Mouse (Mus musculus) gastrocnemius, postnatal 25 days (tissue): ENCODE data around the gene B230219D22Rik. TPM values are rescaled to one million over a fixed set of nuclear protein-coding genes. Genes with fewer than 3 reads are reported as not detected.
"Not testable (repeated sequence)": the region's sequence is repeated elsewhere in the genome, so short reads cannot be mapped to it uniquely, and the experiment has no call there.

Experiments
- DNase-seq: peaks from one replicate; pipeline ENCODE4 v3.0.0; 2022
- long read RNA-seq, 2 experiments: library from polyadenylated mRNA; stranded (forward); transcript quantifications; one replicate each; pipeline ENCODE4 v2.0.0; 2021
- total RNA-seq, 2 experiments: library from RNA; stranded (reverse); gene quantifications; 1 replicate in 1 of 2; 2 replicates in 1 of 2; pipeline ENCODE4 v1.2.3; 2021

Gene B230219D22Rik
- 10 to 100 TPM; 25.7 to 29.7 TPM for total RNA-seq
- long read RNA-seq, experiment 1, full-length matches to known transcripts: 4 of 19 reads
- long read RNA-seq, experiment 1, partial matches to known transcripts: 0 of 19 reads
- long read RNA-seq, experiment 1, other reads (novel, unspliced or antisense): 15 of 19 reads
- long read RNA-seq, experiment 2, full-length matches to known transcripts: 15 of 39 reads
- long read RNA-seq, experiment 2, partial matches to known transcripts: 0 of 39 reads
- long read RNA-seq, experiment 2, other reads (novel, unspliced or antisense): 24 of 39 reads

DNA sequence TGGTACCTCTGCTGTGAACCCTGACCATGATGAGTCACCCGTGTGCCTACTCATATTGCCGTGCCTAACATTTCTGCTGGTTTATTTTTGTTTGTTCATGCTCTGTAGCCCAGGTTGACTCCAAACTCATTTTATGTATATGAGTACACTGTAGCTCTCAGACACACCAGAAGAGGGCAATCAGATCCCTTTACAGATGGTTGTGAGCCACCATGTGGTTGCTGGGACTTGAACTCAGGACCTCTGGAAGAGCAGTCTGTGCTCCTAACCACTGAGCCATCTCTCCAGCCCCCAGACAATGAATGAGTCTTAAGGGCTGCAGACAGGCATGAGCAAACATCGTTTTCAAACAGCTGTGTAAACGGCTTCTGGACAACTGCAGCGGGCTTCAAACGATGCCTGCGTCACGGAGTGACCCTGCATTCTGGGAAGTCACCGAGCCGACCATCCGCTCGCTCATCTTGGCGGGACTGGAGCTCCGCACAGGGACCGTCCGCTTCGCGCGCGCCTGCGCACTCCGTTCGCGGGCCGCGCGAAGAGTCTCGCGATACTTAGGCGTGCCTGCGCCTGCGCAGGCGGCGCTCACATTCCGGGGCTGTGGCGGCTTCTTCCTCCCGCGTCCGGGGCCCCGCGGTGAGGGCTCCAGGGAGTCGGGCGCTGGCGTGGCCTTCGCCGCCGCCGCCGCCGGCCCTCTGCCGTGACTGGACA, at the start of gene B230219D22Rik:
TSS of gene B230219D22Rik (plus strand) at position 590 of the 708 bp plus-strand sequence.
- DNase-seq: peak; percentile 90

DNA sequence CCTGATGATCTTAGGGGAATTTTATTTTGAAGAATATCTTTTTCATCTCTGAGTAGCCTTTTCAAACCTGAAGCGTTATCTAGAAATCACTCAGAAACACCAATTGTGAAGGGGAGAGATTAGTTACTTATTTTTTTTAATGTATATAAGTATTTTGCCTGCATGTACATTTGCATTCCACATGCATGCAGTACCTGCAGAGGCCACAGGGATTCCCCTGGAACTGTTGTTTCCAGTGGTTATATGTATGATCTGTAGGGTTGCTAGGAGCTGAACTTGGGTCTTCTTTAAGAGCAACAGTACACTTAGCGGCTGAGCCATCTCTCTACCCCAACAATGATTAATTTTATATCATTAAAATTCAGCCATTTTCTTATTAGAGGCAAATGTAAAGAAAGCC, 48.4 kb upstream of the B230219D22Rik start:
- no peak for DNase-seq

DNA sequence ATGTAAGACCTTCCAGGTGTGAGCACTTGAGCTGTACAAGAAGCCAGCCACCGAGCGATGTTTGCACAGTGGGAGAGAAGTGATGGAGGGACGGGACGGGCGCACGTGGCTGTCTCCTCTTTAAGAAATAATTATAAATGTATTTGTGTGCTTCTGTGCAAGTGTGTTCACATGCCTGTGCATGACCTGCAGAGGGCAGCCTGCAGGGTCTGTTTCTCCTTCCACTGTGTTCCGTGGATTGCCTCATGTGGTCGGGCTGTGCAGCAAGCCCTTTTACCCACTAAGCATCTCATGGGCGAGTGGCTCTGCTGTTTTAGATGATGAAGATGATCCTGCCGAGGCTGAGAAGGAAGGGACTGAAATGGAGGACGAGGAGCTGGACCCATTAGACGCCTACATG, 42.8 kb upstream of the B230219D22Rik start:
- no peak for DNase-seq

DNA sequence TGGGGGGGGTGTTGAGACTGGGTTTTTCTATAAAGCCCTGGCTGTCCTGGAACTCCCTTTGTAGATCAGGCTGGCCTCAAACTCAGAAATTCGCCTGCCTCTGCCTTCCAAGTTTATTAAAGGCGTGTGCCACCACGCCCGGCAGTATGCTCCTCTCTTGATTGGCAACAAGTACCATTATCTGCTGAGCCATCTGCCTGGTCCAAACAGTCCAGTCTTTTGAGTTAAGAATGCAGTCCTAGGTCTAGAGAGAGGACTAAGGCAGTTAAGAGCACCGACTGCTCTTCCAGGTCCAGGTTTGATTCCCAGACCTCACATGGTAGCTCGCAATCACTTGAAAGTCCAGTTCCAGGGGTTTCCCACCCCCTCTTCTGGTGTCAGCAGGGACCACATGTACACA, 41.9 kb upstream of the B230219D22Rik start:
- no peak for DNase-seq

DNA sequence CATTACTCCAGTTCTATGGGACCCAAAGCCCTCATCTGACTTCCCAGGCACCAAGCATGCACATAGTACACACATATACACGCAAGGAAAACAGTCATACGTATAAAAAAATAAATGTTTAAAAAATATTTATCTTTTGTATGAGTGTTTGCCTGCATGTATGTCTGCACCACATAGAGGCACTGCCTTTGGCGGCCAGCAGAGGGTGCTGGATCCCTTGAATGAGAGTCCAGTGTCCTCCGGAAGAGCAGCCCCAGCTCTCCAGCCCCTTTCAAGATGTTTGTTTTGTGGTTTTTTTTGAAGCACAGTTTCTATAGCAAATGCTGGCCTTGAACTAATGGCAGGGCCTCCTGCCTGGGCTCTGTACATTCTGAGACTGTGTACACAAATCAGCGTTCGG, 24.4 kb upstream of the B230219D22Rik start:
- no peak for DNase-seq

DNA sequence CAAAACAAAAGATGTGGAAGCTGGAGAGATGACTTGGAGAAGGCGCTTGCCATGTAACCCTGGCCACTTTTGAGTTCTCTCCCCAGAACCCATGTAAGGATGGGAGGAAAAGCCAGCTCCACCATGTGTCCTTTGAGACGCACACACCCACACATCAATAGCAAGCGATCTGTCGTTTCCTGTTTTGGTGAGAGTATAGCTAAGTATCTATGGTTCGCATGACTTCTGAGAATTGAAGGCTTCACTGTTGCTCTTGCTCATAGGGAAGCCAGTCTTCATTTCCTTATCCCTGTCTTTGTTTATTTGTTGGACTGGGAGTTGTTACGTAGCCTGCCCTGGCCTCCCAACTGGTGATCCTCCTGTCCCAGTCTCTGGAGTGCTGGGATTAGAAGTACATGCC, 20.2 kb upstream of the B230219D22Rik start:
- DNase-seq: no peak

DNA sequence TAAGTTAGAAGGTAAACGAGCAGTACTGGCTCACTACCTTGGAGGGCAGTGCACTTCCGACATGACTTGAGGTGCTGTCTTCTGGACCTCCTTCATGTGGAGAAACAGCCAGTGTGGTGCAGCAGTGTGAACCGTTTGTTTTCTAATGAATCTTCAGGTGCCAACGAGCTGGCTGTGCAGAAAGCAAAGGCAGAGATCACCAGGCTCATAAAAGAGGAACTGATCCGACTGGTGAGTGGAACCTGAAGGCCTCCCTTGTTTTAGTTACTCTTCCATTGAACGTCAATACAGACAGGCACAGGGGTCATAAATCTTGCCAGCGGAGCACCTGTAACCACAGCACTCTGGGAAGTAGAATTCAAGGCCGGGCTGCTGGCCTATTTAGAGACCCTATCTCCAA, 15.6 kb upstream of the B230219D22Rik start:
- no peak for DNase-seq

DNA sequence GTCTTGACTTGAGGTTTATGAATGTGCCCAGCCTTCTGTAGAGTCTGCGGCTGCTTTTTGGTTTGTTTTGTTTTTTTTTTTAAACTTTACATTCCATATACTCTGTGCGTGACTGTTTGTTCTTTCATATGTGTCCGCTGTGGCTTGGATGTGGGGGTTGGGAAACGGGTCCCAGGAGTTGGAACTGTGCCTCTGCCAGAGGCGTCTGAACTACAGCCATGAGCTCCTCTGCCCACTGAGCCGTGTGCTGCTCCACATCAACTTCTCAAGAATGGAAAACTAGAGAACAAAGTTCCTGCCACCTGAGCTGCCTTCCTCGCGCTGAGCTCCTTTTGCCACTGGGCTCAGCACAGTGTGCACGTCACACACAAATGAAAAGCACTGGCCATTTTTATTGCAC, 10.7 kb upstream of the B230219D22Rik start:
- DNase-seq: no peak

DNA sequence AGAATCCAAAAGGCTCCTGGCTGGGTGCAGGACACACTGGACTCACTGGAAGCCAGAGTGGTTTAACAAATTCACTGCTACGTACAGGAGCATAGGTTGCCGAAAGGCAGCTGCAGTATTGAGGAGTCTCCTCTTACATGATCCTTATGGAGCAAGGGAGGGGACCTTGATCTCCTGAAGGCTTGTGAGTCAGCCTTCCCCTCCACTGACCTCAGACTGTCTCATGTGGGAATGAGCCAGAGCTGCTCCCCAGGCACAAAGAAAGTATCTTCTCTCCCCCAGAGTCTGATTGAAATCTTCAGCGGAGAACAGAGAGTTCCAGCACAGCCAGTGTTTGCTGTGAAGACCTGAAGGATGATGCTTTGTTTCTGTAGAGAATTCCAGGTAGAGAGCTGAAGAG, 9.3 kb upstream of the B230219D22Rik start:
- no peak for DNase-seq

DNA sequence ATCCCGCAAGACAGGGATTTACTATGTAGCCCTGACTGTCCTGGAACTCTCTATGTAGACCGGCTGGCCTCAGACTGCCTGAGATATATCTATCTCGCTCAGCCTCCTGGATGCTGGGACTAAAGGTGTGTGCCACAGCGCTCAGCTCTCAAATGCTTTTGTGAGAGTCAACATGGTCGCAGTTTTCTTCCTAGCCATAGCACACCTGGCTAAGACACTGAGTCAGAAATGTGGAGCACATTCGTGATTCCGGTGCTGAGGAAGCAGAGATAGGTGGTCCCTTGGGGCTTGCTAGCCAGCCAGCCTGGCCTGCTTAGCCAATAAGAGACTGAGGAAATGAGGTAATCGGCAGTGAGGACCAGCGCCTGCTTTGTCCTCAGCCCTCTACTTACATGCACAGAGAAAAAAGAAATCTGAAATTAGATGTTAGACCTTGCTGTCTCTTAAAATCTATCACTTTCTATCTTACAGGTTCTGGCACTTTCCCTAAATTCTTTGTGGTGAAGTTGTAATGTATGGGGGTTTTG, 6.8 kb upstream of the B230219D22Rik start:
- DNase-seq: no peak

DNA sequence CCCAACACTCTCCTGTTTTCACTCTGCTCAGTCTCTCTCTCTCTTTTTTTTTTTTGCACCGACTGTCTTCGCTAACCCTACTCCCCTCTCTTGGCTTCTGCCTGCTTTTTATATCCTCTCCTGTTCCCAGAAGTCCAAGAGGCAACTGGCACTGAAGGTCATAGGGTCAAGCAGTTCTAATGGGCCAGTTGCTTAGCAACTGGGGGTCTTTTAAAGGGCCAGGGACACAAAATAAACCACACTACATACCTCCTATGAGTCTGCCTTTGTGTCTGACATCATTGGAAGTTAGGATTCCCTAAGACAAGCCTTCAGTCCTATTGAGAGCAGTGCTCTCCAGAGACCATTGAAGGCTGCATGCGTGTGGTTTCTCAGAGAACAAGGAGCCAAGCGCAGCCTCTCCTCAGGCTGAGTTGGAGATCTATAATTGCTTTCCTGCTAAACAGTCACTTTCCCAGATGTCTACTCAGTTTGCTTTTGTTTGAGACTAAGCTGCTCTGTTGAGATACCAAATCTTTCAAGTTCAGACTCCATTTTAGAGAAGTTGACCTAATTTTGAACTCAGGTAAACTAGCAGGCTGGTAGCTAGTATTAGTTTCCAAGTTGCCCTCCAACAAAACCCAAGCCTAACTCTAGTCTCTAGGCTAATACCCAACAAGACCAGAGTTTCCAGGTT, 4.9 kb upstream of the B230219D22Rik start:
- no peak for DNase-seq

DNA sequence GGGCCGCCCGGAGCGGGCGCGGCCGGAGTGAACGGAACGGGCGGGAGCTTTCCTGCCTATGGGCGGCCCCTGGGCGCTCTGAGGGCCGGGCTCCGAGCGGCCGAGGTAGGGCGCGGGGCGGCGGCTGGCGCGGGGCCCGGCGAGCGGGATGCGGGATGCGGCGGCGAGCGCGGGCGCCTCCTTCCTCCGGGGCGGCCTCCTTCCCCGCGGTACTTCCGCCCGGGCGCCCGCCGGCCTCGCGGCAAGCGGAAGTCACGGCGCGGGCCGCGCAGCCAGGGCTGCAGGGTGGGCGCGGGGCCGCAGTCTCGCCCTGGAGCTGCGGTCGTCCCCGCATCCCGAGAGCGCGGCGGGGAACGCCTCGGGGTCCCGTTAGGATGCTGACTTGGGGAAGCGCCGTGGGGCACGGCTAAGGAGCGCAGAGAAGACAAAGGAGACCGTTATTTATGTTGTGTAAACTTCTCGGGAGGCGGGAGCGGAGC, 358 bp downstream of the B230219D22Rik start:
- DNase-seq: no peak

DNA sequence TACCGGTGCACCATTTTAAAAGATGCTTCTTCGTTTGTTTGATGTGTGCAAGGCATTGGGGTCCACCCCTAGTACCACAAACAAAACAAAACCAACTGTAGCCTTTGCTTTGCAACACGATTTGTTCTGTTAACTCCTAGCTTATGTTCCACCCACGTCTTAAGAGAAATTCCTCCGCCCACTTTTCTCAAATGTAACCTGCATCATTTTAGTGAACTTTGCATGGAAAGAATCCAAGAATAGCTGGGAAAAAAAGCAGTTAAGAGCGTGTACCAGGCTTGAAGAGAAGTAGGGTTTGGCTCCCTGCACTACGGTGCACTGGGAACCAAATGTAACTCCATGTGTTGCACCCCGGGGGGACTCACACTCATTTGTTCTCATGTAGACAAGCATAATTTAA, 1.2 kb downstream of the B230219D22Rik start:
- no peak for DNase-seq

DNA sequence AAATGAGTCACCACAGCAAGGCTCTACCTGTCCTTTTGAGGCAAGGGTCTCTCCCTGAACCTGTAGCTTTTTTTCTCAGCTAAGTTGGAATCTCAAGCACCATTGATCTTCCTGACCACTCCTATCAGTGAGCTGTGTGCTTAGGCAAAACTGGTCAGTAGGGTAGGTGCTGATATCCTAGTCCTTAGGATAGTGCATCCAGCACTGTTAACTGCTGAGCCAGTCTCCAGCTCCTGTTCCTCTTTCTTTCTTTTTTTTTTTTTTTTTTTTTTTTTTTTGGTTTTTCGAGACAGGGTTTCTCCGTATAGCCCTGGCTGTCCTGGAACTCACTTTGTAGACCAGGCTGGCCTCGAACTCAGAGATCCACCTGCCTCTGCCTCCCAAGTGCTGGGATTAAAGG, 3.1 kb downstream of the B230219D22Rik start:
- DNase-seq: not testable (repeated sequence)

DNA sequence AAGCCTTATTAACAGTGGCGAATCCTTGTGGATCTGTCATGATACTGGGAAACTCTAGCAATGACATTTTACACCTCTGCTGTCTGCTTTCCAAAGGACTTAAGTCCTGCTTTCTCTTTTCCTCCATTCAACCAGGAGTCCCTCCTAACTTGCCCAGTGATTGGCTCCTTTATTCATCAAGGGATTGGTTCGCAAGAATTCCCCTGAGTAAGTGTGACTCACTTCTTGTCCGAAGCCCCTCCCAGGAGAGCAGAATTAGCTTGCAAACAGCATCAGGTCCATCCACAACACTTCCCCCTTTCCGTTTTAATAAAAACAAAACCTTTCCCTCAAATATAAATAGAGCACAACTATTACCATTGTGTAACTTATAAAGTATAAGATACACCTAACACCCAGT, 11.4 kb downstream of the B230219D22Rik start:
- DNase-seq: no peak

DNA sequence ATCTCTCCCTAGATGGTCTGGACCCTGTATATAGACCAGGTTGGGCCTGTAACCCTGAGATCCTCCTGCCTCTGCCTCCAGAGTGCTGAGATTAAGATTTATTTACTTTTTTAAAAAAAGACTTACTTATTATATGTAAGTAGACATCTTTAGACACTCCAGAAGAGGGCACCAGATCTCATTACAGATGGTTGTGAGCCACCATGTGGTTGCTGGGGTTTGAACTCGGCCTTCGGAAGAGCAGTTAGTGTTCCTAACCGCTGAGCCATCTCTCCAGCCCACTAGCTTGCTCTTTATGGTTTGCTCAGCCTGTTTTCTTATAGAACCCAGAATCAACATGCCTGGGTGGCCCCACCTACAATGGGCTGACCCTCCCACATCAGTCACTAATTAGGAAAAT, 19.9 kb downstream of the B230219D22Rik start:
- no peak for DNase-seq

DNA sequence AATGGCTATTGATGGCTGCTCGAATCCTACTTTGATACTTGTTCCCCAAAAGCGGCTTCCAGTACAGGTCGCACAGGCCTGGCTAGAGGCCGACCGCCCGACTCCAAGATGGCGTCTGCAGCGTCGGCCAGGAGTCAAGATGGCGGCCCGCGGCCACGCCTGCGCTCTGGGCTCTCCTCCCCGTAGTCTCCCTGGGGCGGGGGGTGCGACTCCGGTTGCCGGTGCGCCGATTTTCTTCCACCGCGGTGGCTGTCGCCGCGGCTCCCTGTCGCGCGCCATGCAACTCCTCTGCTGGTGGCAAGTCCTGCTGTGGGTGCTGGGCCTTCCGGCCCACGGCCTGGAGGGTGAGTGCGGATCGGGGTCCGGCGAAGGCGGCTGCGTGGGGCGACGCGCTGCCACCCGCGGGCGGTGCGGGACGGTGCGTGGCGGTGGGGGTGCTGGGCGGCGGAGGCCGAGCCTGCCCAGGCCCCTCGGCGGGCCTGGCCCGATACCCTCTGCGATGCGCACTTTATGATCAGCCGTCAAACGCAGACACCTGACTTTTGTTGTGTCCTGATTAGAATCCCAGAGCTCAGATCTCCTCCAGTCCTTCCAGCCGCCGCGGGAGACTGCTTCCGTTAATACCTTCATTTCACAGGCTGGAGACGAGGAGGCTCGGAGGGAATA, 21.7 kb downstream of the B230219D22Rik start, which contains the start of gene Txndc15:
TSS of gene Txndc15 (plus strand) at position 150 of the 666 bp plus-strand sequence.
- DNase-seq: peak; percentile 85

DNA sequence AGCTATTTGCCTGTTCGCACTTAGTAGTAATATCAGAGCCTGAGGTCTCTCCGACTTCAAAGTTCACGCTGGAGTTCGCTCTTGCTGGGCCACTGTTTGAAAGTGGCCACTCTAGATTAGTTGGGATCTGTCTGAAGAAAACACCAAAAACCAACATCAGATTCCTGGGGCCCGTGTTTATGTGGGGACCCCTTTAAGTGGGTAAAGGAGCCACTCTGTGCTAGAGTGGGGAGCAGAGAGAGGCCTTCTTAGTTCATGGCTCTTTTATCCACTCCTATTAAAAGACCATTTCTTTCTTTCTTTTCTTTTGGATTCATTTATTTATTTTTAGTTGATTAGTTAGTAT, 22.2 kb downstream of the B230219D22Rik start:
- no peak for DNase-seq

DNA sequence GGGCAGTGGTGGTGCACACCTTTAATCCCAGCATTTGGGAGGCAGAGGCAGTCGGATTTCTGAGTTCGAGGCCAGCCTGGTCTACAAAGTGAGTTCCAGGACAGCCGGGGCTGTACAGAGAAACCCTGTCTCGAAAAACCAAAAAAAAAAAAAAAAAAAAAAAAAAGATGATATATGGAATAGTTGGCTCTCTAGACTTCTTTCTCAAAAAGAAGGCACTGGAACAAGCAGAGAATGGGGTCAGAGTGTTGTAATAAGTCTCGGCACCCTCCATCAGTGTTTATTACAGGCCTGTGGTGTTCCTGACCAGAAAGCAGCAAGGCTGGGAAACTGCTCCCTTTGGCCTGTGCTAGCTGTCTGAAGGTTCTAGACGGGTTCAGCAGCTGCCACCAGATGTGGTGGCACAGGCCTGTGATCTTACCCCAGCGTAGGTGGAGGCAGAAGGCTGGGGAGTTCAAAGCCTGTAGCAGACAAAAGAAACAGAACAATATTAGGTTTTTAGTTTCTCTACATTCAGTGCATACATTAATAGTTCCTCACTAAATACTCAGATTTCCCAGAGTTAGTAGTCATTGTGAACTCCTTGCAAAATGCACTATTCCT, 23.1 kb downstream of the B230219D22Rik start:
- no peak for DNase-seq

DNA sequence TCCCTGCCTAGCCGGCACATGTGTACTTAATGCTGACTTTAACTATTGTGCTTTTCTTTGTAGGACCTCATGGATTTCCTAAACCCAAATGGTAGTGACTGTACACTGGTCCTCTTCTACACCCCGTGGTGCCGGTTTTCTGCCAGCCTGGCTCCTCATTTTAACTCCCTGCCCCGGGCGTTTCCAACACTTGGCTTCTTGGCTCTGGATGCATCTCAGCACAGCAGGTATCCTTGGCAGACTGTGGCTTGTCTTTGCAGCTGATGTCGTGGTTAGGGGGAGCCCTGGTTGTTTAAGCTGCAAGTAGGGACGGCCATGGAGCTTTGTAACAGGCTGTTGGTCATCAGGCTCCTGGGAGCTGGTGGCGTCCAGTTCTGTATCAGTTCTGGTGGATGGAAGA, 28.6 kb downstream of the B230219D22Rik start:
- no peak for DNase-seq

DNA sequence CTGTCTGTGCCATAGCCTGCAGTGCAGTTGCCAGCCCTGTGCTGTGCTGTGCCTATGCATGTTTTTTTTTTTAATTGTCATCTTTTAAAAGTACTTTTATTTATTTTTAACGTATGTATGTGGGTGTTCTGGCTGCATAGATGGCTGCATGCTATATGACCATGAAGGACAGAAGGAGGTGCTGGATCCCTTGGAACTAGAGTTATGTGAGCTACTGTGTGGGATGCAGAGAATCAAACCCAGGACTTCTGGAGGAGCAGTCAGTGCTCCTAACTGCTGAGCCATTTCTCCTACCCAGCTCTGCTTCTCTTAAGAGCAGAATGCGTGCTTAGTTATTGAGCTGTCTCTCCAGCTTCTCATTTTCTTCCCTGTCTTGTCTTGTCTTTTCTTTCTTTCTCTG, 29.1 kb downstream of the B230219D22Rik start:
- DNase-seq: no peak

DNA sequence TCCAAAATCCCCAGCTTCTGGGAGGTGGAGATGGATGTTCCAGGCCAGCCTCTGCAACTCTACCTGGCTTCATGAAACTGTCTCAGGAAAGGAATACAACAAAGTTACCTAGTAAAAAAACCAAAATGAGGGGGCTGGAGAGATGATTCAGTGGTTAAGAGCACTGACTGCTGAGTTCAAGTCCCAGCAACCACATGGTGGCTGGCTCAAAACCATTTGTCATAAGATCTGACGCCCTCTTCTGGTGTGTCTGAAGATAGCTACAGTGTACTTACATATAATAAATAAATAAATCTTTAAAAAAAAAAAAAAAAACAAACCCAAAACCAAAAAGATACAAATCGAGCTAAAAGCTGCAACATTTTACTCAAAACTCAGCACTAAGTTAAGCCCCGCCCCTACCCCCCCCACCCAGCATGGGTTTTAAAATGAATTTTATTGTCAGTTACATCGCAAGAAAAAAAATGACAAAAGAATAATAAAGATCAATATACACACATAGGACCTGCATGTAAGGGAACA, 33.7 kb downstream of the B230219D22Rik start:
- no peak for DNase-seq
